Mouse (Mus musculus) forebrain, embryonic 11.5 days (tissue): ENCODE measurements around the gene Dph1. TPM values are rescaled to one million over a fixed set of nuclear protein-coding genes. Genes with fewer than 3 reads are reported as not detected.

Experiments
- ATAC-seq: fragments of 200-750 bp; cut with Nextera tagmentation; replicated peaks from 2 replicates; pipeline ENCODE4 v1.8.0; 2017; ENCODE audit warnings: moderate TSS enrichment; ENCODE audit not compliant: low FRiP score
- DNase-seq: peaks from one replicate; pipeline ENCODE4 v3.0.0-alpha.2; 2017; ENCODE audit warnings: low spot score
- H3K27ac ChIP-seq: fragments of 300-500 bp; sonication (generic); 2 replicates; pipeline ENCODE4 v1.5.1; 2014; ENCODE audit warnings: low read depth, low read length
- H3K27me3 ChIP-seq: fragments of 300-500 bp; sonication (generic); 2 replicates; pipeline ENCODE4 v1.6.1; 2014; ENCODE audit warnings: mild to moderate bottlenecking, low read length, mixed read lengths; ENCODE audit not compliant: control insufficient read depth, insufficient read depth
- H3K36me3 ChIP-seq: fragments of 300-500 bp; sonication (generic); 2 replicates; pipeline ENCODE4 v1.6.1; 2014; ENCODE audit warnings: mild to moderate bottlenecking, low read length, moderate library complexity, mixed read lengths; ENCODE audit not compliant: control insufficient read depth, insufficient read depth
- H3K4me1 ChIP-seq: fragments of 300-500 bp; sonication (generic); replicated peaks from 2 replicates; pipeline ENCODE4 v1.6.1; 2014; ENCODE audit warnings: low read length, mixed read lengths; ENCODE audit not compliant: control insufficient read depth, insufficient read depth
- H3K4me2 ChIP-seq: fragments of 300-500 bp; sonication (generic); 2 replicates; pipeline ENCODE4 v1.6.1; 2014; ENCODE audit warnings: low read depth, mild to moderate bottlenecking, low read length, moderate library complexity, mixed read lengths; ENCODE audit not compliant: severe bottlenecking
- H3K4me3 ChIP-seq: fragments of 300-500 bp; sonication (generic); 2 replicates; pipeline ENCODE4 v1.5.1; 2014; ENCODE audit warnings: low read depth, low read length
- H3K9ac ChIP-seq: fragments of 300-500 bp; sonication (generic); 2 replicates; pipeline ENCODE4 v1.6.1; 2014; ENCODE audit warnings: low read length
- H3K9me3 ChIP-seq: fragments of 300-500 bp; sonication (generic); 2 replicates; pipeline ENCODE4 v1.6.1; 2016; ENCODE audit warnings: low read length, mixed read lengths; ENCODE audit not compliant: control insufficient read depth
- WGBS: fragments of 180-500 bp; shearing (Covaris S2); extraction: QIAGEN DNeasy Blood & Tissue Kit; methylation state at CpG from one replicate; pipeline ENCODE4 v1.1.7; 2014; 5-methylcytosine and 5-hydroxymethylcytosine counted together
- polyA plus RNA-seq: library from polyadenylated mRNA; unstranded; fragments of >200 nt; fragmentation: Nextera tagmentation; extraction: Ambion mirVana; gene quantifications from 2 replicates; pipeline ENCODE4 v1.2.1, GENCODE M21; 2014

The Dph1 gene
- polyA plus RNA-seq, 1 experiment from 2014 or later: 21.8 TPM

DNA sequence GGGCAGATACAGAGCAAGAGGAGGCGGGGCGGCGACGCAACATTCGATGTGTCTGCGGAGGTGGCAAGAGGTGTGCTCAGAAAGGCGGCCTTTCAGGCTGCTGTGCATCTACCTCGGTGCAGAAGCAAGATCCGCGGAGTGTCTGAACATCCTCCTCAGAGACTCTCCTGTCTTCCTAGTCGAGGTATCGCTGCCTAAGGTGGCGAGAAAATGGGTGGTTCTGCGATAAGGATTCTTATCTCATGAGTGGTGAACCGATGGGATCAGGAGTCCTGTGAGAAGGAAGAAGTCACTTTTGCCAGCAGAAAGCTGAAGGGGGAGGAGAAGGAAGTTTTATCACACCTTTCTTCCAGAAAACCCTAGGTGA is 17.3 kb downstream of the Dph1 start:
- peaks cover 46% of the 10 kb centered on the region for H3K27me3 ChIP-seq
- no peak overlapping the region for H3K27ac ChIP-seq
- no peaks in the 10 kb centered on the region for H3K9me3 ChIP-seq
- peak overlapping the region; percentile 65 for H3K4me2 ChIP-seq
- no peaks in the 10 kb centered on the region; the same call in 1 of the 2 replicates for H3K36me3 ChIP-seq
- no peak for DNase-seq
- ATAC-seq: no peak
- H3K9ac ChIP-seq: peak overlapping the region; percentile 20
- WGBS: 2% methylated on average over 15 of the region's 15 CpGs
- peaks cover 28% of the 10 kb centered on the region for H3K4me1 ChIP-seq
- peak overlapping the region; percentile 59 for H3K4me3 ChIP-seq

DNA sequence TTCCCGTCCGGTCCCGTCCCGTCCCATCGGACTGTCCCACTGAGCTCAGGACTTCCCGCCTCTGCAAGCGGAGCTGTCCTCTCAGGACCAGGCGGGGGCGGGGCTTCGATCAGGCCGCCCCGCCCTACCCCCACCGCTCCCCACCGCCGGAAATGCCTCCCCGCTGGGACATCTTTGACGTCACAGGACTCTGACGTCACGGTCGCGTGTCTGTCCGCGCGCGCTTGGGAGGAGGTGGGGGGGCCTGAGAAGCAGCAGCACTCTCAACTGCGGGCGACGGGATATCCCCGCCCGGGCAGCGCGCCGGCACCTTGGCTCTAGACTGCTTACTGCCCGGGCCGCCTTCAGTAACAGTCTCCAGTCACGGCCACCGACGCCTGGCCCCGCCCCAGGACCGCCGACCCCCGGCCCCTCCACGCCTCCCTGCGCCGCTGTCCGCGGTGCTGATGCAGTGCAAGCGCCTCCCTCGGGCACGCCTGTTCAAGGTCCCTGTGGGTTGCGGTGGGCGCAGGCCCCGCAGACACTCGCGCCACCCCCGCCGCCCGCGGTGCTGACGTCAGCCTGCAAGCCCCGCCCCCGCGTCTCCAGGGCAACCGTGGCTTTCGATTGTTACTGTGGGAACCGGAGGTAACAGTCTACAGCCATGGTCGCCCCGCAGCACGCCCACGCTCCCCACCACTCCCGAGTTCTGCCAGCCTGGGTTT is 17.8 kb downstream of the Dph1 start:
- Histone ChIP-seq H3K36me3 (no peaks in the 10 kb centered on the region; the same call in 1 of the 2 replicates), H3K4me3 (peak overlapping the region; percentile 59), H3K4me2 (peak overlapping the region; percentile 65), H3K27me3 (peaks cover 52% of the 10 kb centered on the region), H3K9me3 (no peaks in the 10 kb centered on the region), H3K4me1 (peaks cover 33% of the 10 kb centered on the region), H3K9ac (peak overlapping the region; percentile 20; the same call in 1 of the 2 replicates), H3K27ac (no peak overlapping the region)
- under 1% methylated on average over 69 of the region's 71 CpGs for WGBS
- DNase-seq (peak; percentile 96), ATAC-seq (peak; percentile 69)

DNA sequence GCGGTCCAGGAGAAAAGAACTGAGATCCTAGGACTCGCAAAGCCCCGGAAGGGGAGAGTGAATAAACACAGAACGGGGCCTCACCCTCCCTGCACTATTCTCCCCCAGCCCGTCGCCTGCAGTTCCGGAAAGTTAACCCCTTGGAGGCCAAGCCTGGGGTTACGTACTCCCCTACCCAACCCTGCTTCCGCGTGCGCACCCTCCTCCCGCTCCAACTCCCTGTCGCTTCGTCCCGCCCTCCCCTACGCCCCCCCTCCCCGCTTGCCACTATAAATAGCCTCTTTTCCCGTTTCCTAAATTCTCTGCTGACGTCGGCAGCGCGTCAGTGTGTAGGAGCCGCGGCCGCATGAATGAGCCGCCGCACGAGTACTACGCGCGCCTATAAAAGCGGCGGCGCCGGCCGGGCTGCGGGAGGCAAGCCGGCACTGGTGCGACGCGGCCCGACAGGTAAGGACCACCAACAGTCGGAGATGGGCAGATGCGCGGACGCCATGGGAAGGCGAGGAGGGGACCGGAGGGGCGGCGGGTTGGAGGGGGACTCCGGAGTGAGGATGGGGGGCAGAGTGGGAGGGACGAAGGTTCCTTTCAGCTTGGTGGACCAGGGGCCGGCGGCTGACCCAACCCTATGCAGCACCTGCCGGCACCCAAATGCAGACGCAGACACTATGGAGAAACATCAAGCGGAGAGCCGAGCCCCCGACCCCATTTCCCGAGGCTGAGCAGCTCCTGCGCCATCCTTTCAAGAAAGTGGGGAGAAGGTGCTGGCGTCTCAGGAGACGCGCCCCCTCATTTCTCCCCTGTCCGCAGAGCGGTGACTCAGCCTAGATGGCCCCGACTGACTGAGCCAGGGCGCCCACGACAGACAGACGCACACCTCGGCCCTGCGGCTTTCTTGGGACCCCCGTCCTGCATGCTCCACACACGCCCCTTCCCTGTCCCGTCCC is 18.6 kb downstream of the Dph1 start:
- Histone ChIP-seq H3K36me3 (no peaks in the 10 kb centered on the region; the same call in 1 of the 2 replicates), H3K4me1 (peaks cover 28% of the 10 kb centered on the region), H3K27ac (no peak overlapping the region), H3K27me3 (peaks cover 60% of the 10 kb centered on the region), H3K4me3 (peak overlapping the region; percentile 59), H3K9me3 (no peaks in the 10 kb centered on the region), H3K9ac (peak overlapping the region; percentile 7; the same call in 1 of the 2 replicates), H3K4me2 (peak overlapping the region; percentile 65)
- under 1% methylated on average over 73 of the region's 75 CpGs for WGBS
- no peak; the same call in 1 of the 2 replicates for ATAC-seq
- DNase-seq: peak; percentile 71

DNA sequence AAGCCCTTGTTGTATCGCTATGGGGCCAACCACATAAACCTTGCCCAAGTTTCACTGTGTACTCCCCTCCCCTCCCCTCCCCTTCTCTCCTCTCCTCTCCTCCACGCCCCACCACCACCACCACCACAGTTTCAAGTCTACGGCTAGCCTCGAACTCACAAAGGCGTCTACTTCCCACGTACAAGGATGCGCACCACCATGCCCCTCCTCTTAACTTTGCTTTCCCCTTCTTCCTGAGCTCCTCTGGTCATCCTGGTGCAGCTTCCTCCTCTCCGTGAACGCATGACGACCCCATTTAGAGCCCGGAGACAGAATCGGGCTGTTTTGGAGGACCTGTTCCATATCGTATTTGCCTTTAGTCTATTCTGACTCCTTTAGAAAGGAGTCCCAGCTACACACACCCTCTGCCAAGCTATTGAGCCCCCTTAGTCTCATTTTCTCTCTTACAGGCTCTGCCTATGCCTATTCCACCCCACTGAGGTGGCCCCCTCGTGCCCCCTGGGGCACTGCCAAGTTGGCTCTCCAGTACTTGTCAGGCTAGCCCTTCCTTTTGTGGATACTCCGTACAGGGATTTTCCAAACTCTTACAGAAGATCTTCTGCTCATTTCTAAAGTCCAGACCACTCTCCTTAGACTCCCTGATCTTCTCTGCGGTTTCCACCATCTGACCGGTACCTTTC is 19.7 kb downstream of the Dph1 start:
- no peak for DNase-seq
- Histone ChIP-seq H3K9me3 (no peaks in the 10 kb centered on the region), H3K4me2 (no peak overlapping the region), H3K4me1 (peaks cover 35% of the 10 kb centered on the region), H3K4me3 (no peak overlapping the region), H3K27me3 (peaks cover 71% of the 10 kb centered on the region), H3K36me3 (no peaks in the 10 kb centered on the region), H3K27ac (no peak overlapping the region), H3K9ac (no peak overlapping the region)
- ATAC-seq: no peak
- 8% methylated on average over 17 of the region's 17 CpGs for WGBS

DNA sequence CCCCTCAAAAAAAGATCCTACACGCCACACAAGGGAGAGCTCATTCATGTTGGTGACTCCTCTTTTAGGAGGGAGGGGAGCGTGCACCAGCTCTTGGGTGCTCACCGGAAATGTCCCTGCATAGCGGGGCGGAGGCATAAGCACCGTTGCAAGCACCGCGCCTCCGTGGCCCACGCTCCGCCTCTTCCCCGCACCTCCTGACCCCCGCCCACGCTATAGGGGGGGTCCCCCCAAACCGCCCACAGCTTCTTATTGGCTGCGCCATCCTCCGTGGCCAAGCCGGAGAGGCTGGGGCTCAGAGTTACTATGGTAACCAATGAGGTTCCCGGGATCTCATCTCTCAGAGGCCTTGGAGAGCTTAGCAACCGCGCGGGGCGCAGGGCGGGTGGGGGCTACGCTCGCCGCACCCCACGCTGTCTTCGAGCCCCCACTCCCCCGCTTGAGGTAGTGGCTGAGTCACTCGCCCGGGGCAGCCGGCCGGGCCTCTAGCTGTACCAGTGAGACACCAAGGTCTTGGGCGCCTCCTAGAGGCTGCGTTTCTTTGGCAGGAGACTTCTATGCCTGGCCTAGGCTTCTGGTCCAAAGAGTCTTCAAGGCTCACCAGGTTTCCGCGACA is 20.8 kb downstream of the Dph1 start:
- Histone ChIP-seq H3K9ac (no peak overlapping the region), H3K4me3 (peak overlapping the region; percentile 37), H3K36me3 (no peaks in the 10 kb centered on the region), H3K4me2 (peak overlapping the region; percentile 66), H3K27ac (no peak overlapping the region), H3K9me3 (no peaks in the 10 kb centered on the region), H3K27me3 (peaks cover 82% of the 10 kb centered on the region), H3K4me1 (peaks cover 37% of the 10 kb centered on the region)
- WGBS: 0% methylated on average over 31 of the region's 38 CpGs
- ATAC-seq (peak; percentile 50), DNase-seq (peak; percentile 91)

DNA sequence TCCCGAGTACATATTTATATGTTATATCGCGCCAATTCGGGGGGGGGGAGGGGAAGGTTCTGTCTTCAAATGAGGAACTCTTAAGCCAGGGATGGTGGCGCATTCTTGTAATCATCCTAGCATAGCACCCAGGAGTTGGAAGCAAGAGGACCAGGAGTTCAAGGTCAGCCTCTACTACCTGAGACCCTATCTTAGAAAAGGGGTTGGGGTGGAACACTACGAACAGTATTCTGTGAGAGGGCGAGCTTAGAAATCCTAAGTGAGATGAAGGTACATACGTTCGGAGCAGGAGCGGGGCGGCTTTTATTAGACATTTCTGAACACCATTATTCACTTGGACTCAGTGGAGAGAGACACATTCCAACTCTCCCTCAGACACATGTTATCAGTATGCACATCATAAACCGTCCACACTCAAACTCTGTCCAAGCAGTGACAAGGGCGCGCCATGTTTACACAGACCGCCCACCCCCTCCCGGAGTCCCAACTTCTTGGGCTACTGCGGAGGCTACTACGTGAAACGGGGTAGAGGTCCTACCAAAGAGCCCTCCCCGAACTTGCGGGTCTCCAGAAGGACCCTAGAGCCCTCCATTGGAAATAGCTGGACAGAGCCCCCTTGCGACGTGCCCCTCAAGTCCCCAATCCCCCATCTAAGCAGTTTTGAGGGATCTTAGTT is 21.5 kb downstream of the Dph1 start, which contains the start of gene Hic1:
Hic1 (minus strand) TSS at position 115 of the 676 bp plus-strand sequence.
- no peaks in the 10 kb centered on the region for H3K9me3 ChIP-seq
- H3K4me2 ChIP-seq: peak within 1 kb of the TSS; percentile 74
- peaks cover 37% of the 10 kb centered on the region for H3K4me1 ChIP-seq
- WGBS: 6% methylated on average over 23 of the region's 23 CpGs
- H3K27me3 ChIP-seq: peaks cover 89% of the 10 kb centered on the region
- peak within 1 kb of the TSS; percentile 27 for H3K9ac ChIP-seq
- H3K4me3 ChIP-seq: peak within 1 kb of the TSS; percentile 40
- no peak for ATAC-seq
- no peaks in the 10 kb centered on the region for H3K36me3 ChIP-seq
- no peak for DNase-seq
- no peak within 1 kb of the TSS for H3K27ac ChIP-seq

DNA sequence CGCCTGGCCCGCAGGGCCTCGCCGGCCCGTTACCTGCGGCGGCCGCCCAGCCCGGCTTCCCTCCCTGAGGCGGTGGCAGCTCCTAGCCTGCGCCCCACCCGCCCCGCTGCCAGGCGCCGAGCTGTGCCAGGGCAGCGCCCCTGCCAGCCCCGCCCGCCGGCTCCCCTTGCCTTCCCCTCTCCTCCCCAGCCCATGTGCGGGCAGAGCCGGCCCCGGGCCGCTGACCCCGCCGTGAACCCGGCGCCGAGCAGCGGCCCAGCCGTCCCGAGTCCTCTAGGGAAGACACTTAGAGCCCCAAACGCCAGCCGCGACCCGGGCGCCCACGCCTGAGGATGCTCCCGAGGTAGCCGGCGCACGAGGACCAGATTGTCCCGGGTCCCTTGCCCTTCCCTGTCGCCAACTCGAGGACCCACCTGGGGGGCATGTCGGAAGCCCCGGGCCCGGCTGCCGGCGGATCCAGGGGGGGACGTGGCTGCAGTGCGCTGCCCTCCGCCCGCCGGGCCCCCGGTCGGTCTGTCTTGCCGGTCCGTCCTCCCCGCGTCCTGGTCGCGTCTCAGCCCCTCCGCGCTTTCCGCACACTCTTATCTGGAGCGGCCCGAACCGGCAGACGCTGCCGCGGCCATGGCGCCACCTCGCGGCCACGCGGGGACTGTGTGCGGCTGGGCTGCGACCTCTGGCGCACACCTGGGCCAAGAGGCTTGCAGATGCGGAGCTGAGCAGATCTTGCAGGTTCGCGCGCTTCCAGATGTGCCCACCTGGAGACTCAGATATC is 22.3 kb downstream of the Dph1 start:
- H3K4me2 ChIP-seq: peak overlapping the region; percentile 74
- no peaks in the 10 kb centered on the region for H3K9me3 ChIP-seq
- no peak overlapping the region for H3K27ac ChIP-seq
- DNase-seq (peak; percentile 91), ATAC-seq (no peak)
- peak overlapping the region; percentile 27 for H3K9ac ChIP-seq
- peaks cover 35% of the 10 kb centered on the region for H3K4me1 ChIP-seq
- no peaks in the 10 kb centered on the region for H3K36me3 ChIP-seq
- H3K4me3 ChIP-seq: peak overlapping the region; percentile 40
- H3K27me3 ChIP-seq: peaks cover 97% of the 10 kb centered on the region
- WGBS: under 1% methylated on average over 72 of the region's 83 CpGs
